8 mouse cellular contexts compared by ENCODE assay signal in the genomic region with DNA sequence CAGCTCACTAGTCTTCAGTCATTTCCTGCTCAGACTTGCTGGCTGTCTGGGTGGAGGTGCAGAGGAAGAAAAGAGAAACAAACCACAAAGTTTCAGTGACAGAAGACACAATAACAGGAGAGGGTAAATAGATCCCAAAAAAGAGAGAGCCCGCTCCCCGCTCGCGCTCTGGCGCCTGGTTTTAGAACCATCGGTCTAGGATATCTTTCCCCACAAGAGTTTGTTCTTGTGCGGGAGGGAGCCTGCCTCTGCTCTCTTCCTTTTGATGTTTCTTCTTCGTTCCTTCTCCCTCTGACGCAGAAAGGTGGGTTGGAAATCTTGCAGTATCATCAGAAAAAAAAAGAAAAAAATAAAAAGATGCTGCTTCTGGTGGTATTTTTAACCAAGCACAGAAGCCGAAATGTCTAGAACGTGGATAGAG.
DNase-seq lines count a peak whose midpoint lies in the region; ATAC-seq and TF ChIP-seq lines count a peak whose summit lies in the region.

No protein-coding gene starts in this region.

- H3K27ac ChIP-seq in lung, postnatal 0 days (ENCODE audit: low read length), result peak overlapping the region; percentile 44

- no peaks in the 10 kb centered on the region for H3K9me3 ChIP-seq in lung, postnatal 0 days (ENCODE audit: low read length)

- DNase-seq in lung, adult 2 months, result no peak
- DNase-seq in lung, postnatal 25 days (ENCODE audit: low spot score), result no peak
- peak; percentile 51 for DNase-seq in brain, embryonic 14.5 days (ENCODE audit: low read depth)
- DNase-seq in heart, postnatal 10 days, result peak; percentile 36 to 46
- no peak for DNase-seq in lung, postnatal 0 days (ENCODE audit: low spot score)
- peak; percentile 67 for DNase-seq in thymus, postnatal 0 days (ENCODE audit: low spot score)
- DNase-seq in kidney, adult 8-10 months, result no peak
- DNase-seq in frontal cortex, postnatal 14 days (ENCODE audit: low spot score in 2 of 2), result no peak

- no peak; the same call in 1 of the 2 replicates for ATAC-seq in lung, postnatal 0 days

- WGBS in lung, adult 2 months, result 9% methylated on average over 11 of the region's 11 CpGs
- WGBS in lung, postnatal 0 days, result 3% methylated on average over 11 of the region's 11 CpGs

- 0 out of 2 replicates have a peak overlapping the region, but pooled peaks have one; percentile 34 for H3K9ac ChIP-seq in lung, postnatal 0 days (replicated peaks; ENCODE audit: low read depth)

- TF ChIP-seq CTCF in lung, adult 2 months (IDR thresholded peaks at IDR 0.05; ENCODE audit: insufficient read depth, low read length), result no peak
- TF ChIP-seq CTCF in brain, embryonic 14.5 days (IDR thresholded peaks at IDR 0.05; ENCODE audit: borderline replicate concordance, extremely low read depth, insufficient read depth, insufficient read length), result no peak
- no peak for TF ChIP-seq CTCF in lung, postnatal 0 days (IDR thresholded peaks at IDR 0.05)

- H3K27me3 ChIP-seq in lung, postnatal 0 days (replicated peaks; ENCODE audit: insufficient read depth, low read length), result no peaks in the 10 kb centered on the region

- H3K4me1 ChIP-seq in lung, adult 2 months (ENCODE audit: control insufficient read depth, insufficient read depth, low read length), result peaks cover 16% of the 10 kb centered on the region
- peaks cover 6% of the 10 kb centered on the region; the same call in 1 of the 2 replicates for H3K4me1 ChIP-seq in lung, postnatal 0 days (ENCODE audit: insufficient read depth, low read depth, low read length)

- intact Hi-C loops in heart, postnatal 10 days (cut with DNase I), result loop anchor here (2.0 to 5.0 kb wide), 3 partner anchors 64 to 100 kb away; no protein-coding TSS in a partner anchor

- TF ChIP-seq POLR2A in lung, adult 2 months (IDR thresholded peaks at IDR 0.05; ENCODE audit: borderline replicate concordance, extremely low read depth, low read depth, low read length), result no peak
- TF ChIP-seq POLR2A in brain, embryonic 14.5 days (IDR thresholded peaks at IDR 0.05; ENCODE audit: borderline replicate concordance, extremely low read depth, insufficient read depth, insufficient read length, poor library complexity, severe bottlenecking), result no peak

- H3K4me3 ChIP-seq in lung, adult 2 months (replicated peaks; ENCODE audit: extremely low read depth, low read depth, low read length), result peak overlapping the region; percentile 42
- H3K4me3 ChIP-seq in lung, postnatal 0 days (ENCODE audit: low read depth, low read length), result peak overlapping the region; percentile 40

- no peaks in the 10 kb centered on the region for H3K36me3 ChIP-seq in lung, postnatal 0 days (ENCODE audit: insufficient read depth, low read length)

- H3K4me2 ChIP-seq in lung, postnatal 0 days (replicated peaks; ENCODE audit: low read depth, low read length), result peak overlapping the region; percentile 67

- TF ChIP-seq EP300 in lung, postnatal 0 days (IDR thresholded peaks at IDR 0.05), result no peak

Comparison
In these comparisons a context has a peak if more than half of its experiments do, and no peak if none do; other contexts are left out.
1. DNase-seq: peak in brain, embryonic 14.5 days (single experiment), heart, postnatal 10 days (2 of 2) and thymus, postnatal 0 days (single experiment); none in lung, adult 2 months (single experiment), lung, postnatal 25 days (single experiment), lung, postnatal 0 days (single experiment), kidney, adult 8-10 months (0 of 2) and frontal cortex, postnatal 14 days (0 of 2).